Mouse (Mus musculus) lung, adult 2 months (tissue): ENCODE data around the gene E330021D16Rik.

Experiments
- CTCF ChIP-seq: fragments of 200-500 bp; IDR thresholded peaks from 2 replicates; pipeline ENCODE4 v1.5.1; 2011; ENCODE audit warnings: mild to moderate bottlenecking, low read length, control low read depth; ENCODE audit not compliant: insufficient read depth
- POLR2A ChIP-seq: fragments of 200-500 bp; IDR thresholded peaks from 2 replicates; pipeline ENCODE4 v1.6.1; 2011; ENCODE audit warnings: low read depth, mild to moderate bottlenecking, control low read depth, low read length, borderline replicate concordance; ENCODE audit errors: extremely low read depth

DNA sequence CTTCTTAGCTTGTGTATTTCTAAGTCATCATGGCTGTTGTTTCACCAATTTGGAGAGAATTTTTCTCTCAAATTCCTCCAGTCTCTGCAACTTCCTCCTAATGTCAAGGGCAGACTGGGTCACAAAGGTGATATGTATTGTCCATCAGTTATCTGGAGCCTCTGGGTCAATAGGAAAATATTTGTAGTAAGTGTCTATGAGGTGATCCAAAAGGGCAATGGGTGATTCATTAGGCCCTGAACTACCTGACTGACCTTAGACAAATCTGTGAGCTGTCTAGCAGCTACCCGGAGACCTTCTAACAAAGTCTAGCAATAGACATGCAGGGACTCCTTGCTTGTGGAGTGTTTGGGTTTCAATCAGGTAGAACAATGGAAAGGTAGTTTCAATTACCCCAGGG lies 40.9 kb upstream of the E330021D16Rik start:
- TF ChIP-seq CTCF (no peak), POLR2A (no peak)
